Mouse (Mus musculus) adrenal gland, postnatal 0 days (tissue): ENCODE measurements around the gene Ctsm. TPM values are rescaled to one million over a fixed set of nuclear protein-coding genes. Genes with fewer than 3 reads are reported as not detected.

Experiments
- polyA plus RNA-seq: library from polyadenylated mRNA; unstranded; fragments of >200 nt; fragmentation: Nextera tagmentation; extraction: Ambion mirVana; gene quantifications from 2 replicates; pipeline ENCODE4 v1.2.1, GENCODE M21; 2015

Gene Ctsm
- not detected in 2 replicates for polyA plus RNA-seq

GRCm38 (mm10) chr13:61541631-61542030 lies at the start of gene Ctsm:
TSS of gene Ctsm (minus strand) at chr13:61541839.

GRCm38 (mm10) chr13:61570027-61570426 lies 28.4 kb upstream of the Ctsm start, which contains the start of gene Cts3:
TSS of gene Cts3 (minus strand) at chr13:61570127.

DNA sequence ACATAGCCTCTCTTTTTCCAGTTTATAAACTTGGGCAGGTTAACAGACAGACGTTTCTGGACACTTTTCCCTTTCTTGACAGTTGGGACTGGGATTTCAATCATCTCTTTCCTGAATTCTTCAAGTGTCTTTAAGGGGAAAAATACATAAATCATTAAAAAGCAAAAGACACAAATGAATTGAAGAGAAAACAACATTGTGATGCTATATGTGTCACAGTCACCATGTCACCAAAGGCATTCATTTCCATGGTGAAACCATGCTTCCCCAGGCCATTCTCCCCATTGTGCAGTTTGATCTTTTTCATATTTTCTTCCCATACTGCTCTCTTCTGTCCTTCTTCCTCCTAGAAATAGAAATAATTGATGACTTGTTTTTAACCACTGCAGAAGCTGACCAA lies 26.4 kb upstream of the Ctsm start, which contains the start of gene Gm49352:
Gm49352 (minus strand) TSS at position 101 of the 400 bp plus-strand sequence.

Other genes starting within 250 kb of the Ctsm start
- gene Cts7, start 183.6 kb downstream of the Ctsm start, polyA plus RNA-seq = not detected in 2 replicates
- gene Gm49352, start 26.3 kb upstream of the Ctsm start, polyA plus RNA-seq = not detected in 2 replicates
- gene Cts3, start 28.3 kb upstream of the Ctsm start, polyA plus RNA-seq = not detected in 2 replicates